Mouse (Mus musculus) forebrain, embryonic 14.5 days (tissue): ENCODE measurements around the gene Olfr1012. TPM values are rescaled to one million over a fixed set of nuclear protein-coding genes. Genes with fewer than 3 reads are reported as not detected.

Experiments used
- ATAC-seq: fragments of 200-750 bp; cut with Nextera tagmentation; 2 replicates; pipeline ENCODE4 v1.8.0; 2017; ENCODE audit warnings: mild to moderate bottlenecking, moderate library complexity
- DNase-seq: peaks from one replicate; pipeline ENCODE4 v3.0.0-alpha.2; 2015; ENCODE audit warnings: low spot score
- H3K27ac ChIP-seq: fragments of 300-500 bp; sonication (generic); 2 replicates; pipeline ENCODE4 v1.5.1; 2014; ENCODE audit warnings: low read depth, mild to moderate bottlenecking, control low read depth, low read length, moderate library complexity
- H3K27me3 ChIP-seq: fragments of 300-500 bp; sonication (generic); replicated peaks from 2 replicates; pipeline ENCODE4 v1.6.1; 2014; ENCODE audit warnings: low read length, control low read depth, mixed read lengths; ENCODE audit not compliant: control insufficient read depth, insufficient read depth
- H3K36me3 ChIP-seq: fragments of 300-500 bp; sonication (generic); 2 replicates; pipeline ENCODE4 v1.6.1; 2014; ENCODE audit warnings: low read length, control low read depth; ENCODE audit not compliant: control insufficient read depth, insufficient read depth
- H3K4me1 ChIP-seq: fragments of 300-500 bp; sonication (generic); 2 replicates; pipeline ENCODE4 v1.6.1; 2014; ENCODE audit warnings: antibody characterized with exemption, low read length, control low read depth; ENCODE audit not compliant: control insufficient read depth, insufficient read depth
- H3K4me2 ChIP-seq: fragments of 300-500 bp; sonication (generic); 2 replicates; pipeline ENCODE4 v1.6.1; 2014; ENCODE audit warnings: mild to moderate bottlenecking, control low read depth, low read length
- H3K4me3 ChIP-seq: fragments of 300-500 bp; sonication (generic); 2 replicates; pipeline ENCODE4 v1.5.1; 2014; ENCODE audit warnings: low read depth, low read length, control low read depth
- H3K9ac ChIP-seq: fragments of 300-500 bp; sonication (generic); 2 replicates; pipeline ENCODE4 v1.6.1; 2014; ENCODE audit warnings: mild to moderate bottlenecking, low read length, control low read depth, moderate library complexity
- H3K9me3 ChIP-seq: fragments of 300-500 bp; sonication (generic); replicated peaks from 2 replicates; pipeline ENCODE4 v1.6.1; 2016; ENCODE audit warnings: low read length, control low read depth, mixed read lengths; ENCODE audit not compliant: control insufficient read depth
- WGBS: fragments of 180-500 bp; shearing (Covaris S2); extraction: QIAGEN DNeasy Blood & Tissue Kit; methylation state at CpG from one replicate; pipeline ENCODE4 v1.1.7; 2014; 5-methylcytosine and 5-hydroxymethylcytosine counted together
- polyA plus RNA-seq: library from polyadenylated mRNA; unstranded; fragments of >200 nt; fragmentation: Nextera tagmentation; extraction: Ambion mirVana; gene quantifications from 2 replicates; pipeline ENCODE4 v1.2.1, GENCODE M21; 2014

Gene Olfr1012
- polyA plus RNA-seq: not detected in 2 replicates

GRCm38 (mm10) chr2:85762666-85763065, at the start of gene Olfr1012:
Gene Olfr1012 (minus strand): TSS chr2:85762766.
- no peaks in the 10 kb centered on the region for H3K4me1 ChIP-seq
- H3K9me3 ChIP-seq: no peaks in the 10 kb centered on the region
- no peaks in the 10 kb centered on the region for H3K27me3 ChIP-seq
- ATAC-seq: no peak
- H3K4me3 ChIP-seq: no peak within 1 kb of the TSS
- DNase-seq: no peak
- 73% methylated on average over 1 of the region's 1 CpGs for WGBS
- no peaks in the 10 kb centered on the region for H3K36me3 ChIP-seq
- no peak within 1 kb of the TSS for H3K27ac ChIP-seq
- no peak within 1 kb of the TSS for H3K4me2 ChIP-seq
- no peak within 1 kb of the TSS for H3K9ac ChIP-seq

DNA sequence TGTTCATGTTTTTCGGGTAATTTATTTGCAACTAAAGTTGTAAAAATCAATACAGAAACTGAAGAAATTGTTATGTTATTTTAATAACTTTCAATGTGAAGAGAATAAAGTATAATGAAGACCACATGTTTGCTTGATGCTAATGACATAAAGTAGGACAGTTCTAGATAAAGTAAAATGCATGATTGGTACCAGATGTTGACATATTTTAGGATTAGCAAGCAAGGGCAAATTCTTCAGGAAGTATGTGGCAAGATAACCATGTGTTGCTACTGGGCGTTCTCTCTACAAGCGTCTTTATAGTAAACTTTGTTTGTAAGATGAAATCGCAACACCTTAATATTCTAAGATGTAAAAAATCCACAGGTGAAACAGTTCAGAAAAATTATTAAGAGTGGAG, 41.9 kb upstream of the Olfr1012 start:
- H3K4me1 ChIP-seq: no peaks in the 10 kb centered on the region
- ATAC-seq (no peak), DNase-seq (no peak)
- no peaks in the 10 kb centered on the region for H3K27me3 ChIP-seq
- H3K27ac ChIP-seq: no peak overlapping the region
- H3K9me3 ChIP-seq: no peaks in the 10 kb centered on the region
- WGBS: 92% methylated on average over 4 of the region's 4 CpGs
- H3K4me2 ChIP-seq: no peak overlapping the region
- no peak overlapping the region for H3K9ac ChIP-seq
- H3K4me3 ChIP-seq: no peak overlapping the region
- no peaks in the 10 kb centered on the region for H3K36me3 ChIP-seq

DNA sequence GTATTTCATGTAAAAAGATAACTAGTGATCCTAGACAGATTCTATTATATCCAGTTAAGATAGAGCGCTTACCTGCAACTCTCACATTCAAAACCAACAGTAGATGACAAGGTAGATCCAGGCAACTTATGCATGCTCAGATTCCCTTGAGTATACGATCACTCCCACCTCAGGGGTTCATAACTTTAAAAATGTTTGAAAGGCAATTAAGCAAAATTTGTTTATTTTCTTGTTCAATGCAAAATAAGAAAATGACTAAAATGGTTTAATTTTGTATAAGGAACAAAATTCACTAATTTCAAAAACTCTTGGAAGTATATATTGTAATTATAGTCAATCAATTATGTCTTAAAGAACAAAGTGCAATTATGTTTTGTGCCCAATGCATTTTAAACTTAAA, 39.9 kb upstream of the Olfr1012 start, which contains the start of gene Olfr1016:
TSS of gene Olfr1016 (minus strand) at position 101 of the 400 bp plus-strand sequence.
- 95% methylated on average over 2 of the region's 2 CpGs for WGBS
- H3K9me3 ChIP-seq: no peaks in the 10 kb centered on the region
- DNase-seq: no peak
- no peaks in the 10 kb centered on the region for H3K27me3 ChIP-seq
- no peak within 1 kb of the TSS for H3K4me2 ChIP-seq
- no peak within 1 kb of the TSS for H3K27ac ChIP-seq
- H3K4me3 ChIP-seq: no peak within 1 kb of the TSS
- H3K9ac ChIP-seq: no peak within 1 kb of the TSS
- no peaks in the 10 kb centered on the region for H3K4me1 ChIP-seq
- ATAC-seq: no peak
- H3K36me3 ChIP-seq: no peaks in the 10 kb centered on the region

DNA sequence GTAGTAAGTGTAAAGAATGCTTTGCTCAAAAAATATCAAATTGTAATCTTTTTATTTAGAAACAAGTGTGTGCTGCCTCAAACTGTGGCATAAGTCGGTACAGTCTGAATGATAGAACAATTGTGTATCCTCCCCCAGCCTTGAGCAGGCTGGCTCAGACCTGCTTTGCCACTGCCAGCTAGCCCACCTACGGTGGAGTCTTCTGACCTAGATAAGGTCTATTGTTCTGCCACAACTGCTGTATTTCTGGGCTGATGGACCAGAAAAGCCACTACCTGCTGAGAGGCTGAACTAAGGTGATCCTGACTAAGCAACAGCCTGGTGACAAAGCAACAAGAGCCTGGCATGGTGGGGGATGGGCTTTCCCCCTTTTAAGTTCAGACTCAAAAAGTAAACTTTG, 29.8 kb upstream of the Olfr1012 start:
- Histone ChIP-seq H3K4me2 (no peak overlapping the region), H3K27ac (no peak overlapping the region), H3K4me3 (no peak overlapping the region), H3K9ac (no peak overlapping the region), H3K36me3 (no peaks in the 10 kb centered on the region), H3K27me3 (no peaks in the 10 kb centered on the region), H3K4me1 (no peaks in the 10 kb centered on the region), H3K9me3 (no peaks in the 10 kb centered on the region)
- 19% methylated on average over 2 of the region's 2 CpGs for WGBS
- DNase-seq (peak; percentile 3), ATAC-seq (no peak; the same call in 1 of the 2 replicates)

DNA sequence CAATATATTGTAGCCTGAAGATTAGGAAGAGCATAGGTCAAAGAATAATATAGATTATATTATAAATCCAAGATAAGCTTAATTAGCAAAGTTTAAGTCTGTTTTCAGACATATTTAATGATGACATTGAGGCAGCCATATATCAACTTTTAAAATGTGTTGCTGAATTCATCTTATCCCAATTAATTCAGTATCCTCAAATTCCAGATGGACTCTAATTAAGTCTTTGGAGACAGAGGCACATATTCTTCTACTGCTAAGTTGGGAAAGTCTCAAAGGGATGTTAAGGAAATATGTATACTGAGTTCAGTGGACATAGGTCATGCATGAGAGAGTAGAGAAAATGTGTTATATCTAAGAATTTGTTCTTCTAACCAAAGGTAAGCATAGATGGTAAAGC, 19.2 kb upstream of the Olfr1012 start, which contains the start of gene Olfr1015:
TSS of gene Olfr1015 (plus strand) at position 301 of the 400 bp plus-strand sequence.
- H3K36me3 ChIP-seq: no peaks in the 10 kb centered on the region
- H3K4me2 ChIP-seq: no peak within 1 kb of the TSS
- no peaks in the 10 kb centered on the region for H3K27me3 ChIP-seq
- no peak within 1 kb of the TSS for H3K27ac ChIP-seq
- H3K9me3 ChIP-seq: no peaks in the 10 kb centered on the region
- no peak within 1 kb of the TSS for H3K4me3 ChIP-seq
- no peaks in the 10 kb centered on the region for H3K4me1 ChIP-seq
- ATAC-seq (no peak), DNase-seq (no peak)
- H3K9ac ChIP-seq: no peak within 1 kb of the TSS

- no peak for ATAC-seq
- H3K9me3 ChIP-seq: no peaks in the 10 kb centered on the region
- H3K27ac ChIP-seq: no peak within 1 kb of the TSS
- H3K4me2 ChIP-seq: no peak within 1 kb of the TSS
- no peak for DNase-seq
- H3K9ac ChIP-seq: no peak within 1 kb of the TSS
- no peaks in the 10 kb centered on the region for H3K27me3 ChIP-seq
- no peaks in the 10 kb centered on the region for H3K4me1 ChIP-seq
- H3K4me3 ChIP-seq: no peak within 1 kb of the TSS
- no peaks in the 10 kb centered on the region for H3K36me3 ChIP-seq
These were observed 9.8 kb upstream of the Olfr1012 start, which contains the start of gene Olfr1014 for GRCm38 (mm10) chr2:85772413-85772812. Gene Olfr1014 (plus strand): TSS chr2:85772713.

GRCm38 (mm10) chr2:85766798-85767197, 4.2 kb upstream of the Olfr1012 start, which contains the start of gene Olfr1013:
Gene Olfr1013 (plus strand): TSS chr2:85767098.
- H3K4me3 ChIP-seq: no peak within 1 kb of the TSS
- no peaks in the 10 kb centered on the region for H3K9me3 ChIP-seq
- H3K27me3 ChIP-seq: no peaks in the 10 kb centered on the region
- H3K4me2 ChIP-seq: no peak within 1 kb of the TSS
- no peaks in the 10 kb centered on the region for H3K36me3 ChIP-seq
- DNase-seq: no peak
- no peaks in the 10 kb centered on the region for H3K4me1 ChIP-seq
- ATAC-seq: no peak
- H3K9ac ChIP-seq: no peak within 1 kb of the TSS
- H3K27ac ChIP-seq: no peak within 1 kb of the TSS

DNA sequence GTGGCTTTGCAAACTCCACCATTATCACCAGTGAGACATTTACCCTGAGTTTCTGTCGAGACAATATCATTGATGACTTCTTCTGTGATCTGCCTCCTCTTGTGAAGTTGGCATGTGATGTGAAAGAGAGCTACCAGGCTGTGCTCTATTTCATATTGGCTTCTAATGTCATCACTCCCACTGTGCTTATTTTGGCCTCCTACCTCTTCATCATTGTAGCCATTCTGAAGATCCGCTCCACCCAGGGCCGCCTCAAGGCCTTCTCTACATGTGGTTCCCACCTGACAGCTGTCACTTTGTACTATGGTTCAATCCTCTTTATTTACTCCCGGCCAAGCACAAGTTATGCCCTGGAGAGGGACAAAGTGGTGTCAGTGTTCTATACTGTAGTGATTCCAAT, 8.7 kb downstream of the Olfr1012 start:
- 82% methylated on average over 4 of the region's 4 CpGs for WGBS
- no peak for DNase-seq
- no peak overlapping the region for H3K27ac ChIP-seq
- no peaks in the 10 kb centered on the region for H3K27me3 ChIP-seq
- ATAC-seq: no peak
- no peaks in the 10 kb centered on the region for H3K36me3 ChIP-seq
- no peak overlapping the region for H3K4me3 ChIP-seq
- no peaks in the 10 kb centered on the region for H3K9me3 ChIP-seq
- no peak overlapping the region for H3K9ac ChIP-seq
- H3K4me1 ChIP-seq: no peaks in the 10 kb centered on the region
- no peak overlapping the region for H3K4me2 ChIP-seq

DNA sequence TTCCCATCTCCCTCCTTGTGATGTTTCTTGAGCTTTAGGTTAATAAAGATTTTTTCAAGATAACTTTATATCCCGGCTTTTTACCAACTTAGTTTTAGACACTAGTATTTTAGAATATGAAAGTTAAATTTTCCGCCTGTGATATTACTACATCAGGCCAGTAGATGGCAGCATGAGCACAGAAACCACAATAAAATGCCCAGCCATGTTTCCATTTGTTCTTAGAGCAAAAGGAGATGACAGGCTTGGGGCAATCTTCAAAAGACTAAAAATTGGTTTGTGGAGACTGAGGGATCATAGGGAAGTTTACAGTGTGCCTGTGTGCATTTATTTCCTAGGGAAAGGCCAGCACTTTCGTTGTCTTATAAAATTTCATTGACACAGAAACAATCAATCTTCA, 36.8 kb downstream of the Olfr1012 start:
- H3K4me3 ChIP-seq: no peak overlapping the region
- H3K9ac ChIP-seq: no peak overlapping the region
- no peaks in the 10 kb centered on the region for H3K9me3 ChIP-seq
- no peaks in the 10 kb centered on the region for H3K4me1 ChIP-seq
- H3K27ac ChIP-seq: no peak overlapping the region
- H3K36me3 ChIP-seq: no peaks in the 10 kb centered on the region
- H3K27me3 ChIP-seq: no peaks in the 10 kb centered on the region
- DNase-seq: peak; percentile 75
- 17% methylated on average over 3 of the region's 3 CpGs for WGBS
- peak; percentile 44; the same call in 1 of the 2 replicates for ATAC-seq
- no peak overlapping the region for H3K4me2 ChIP-seq
